In genomic region chr11:114675826-114676401, GRCm38 (mm10) we compare ENCODE assay signal across 7 mouse cellular contexts. TPM values are rescaled to one million over a fixed set of nuclear protein-coding genes. Genes with fewer than 3 reads are reported as not detected.
DNase-seq lines count a peak whose midpoint lies in the region; ATAC-seq lines count a peak whose summit lies in the region.

No protein-coding gene starts in this region.

- peak; percentile 80 for DNase-seq in 3134 (ENCODE audit: extremely low read depth, insufficient read length, low spot score)
- peak; percentile 80 for DNase-seq in 3T3-L1 (ENCODE audit: low read depth, low spot score)
- peak; percentile 68 for DNase-seq in cerebellum, adult 11-12 months
- DNase-seq in gastrocnemius, postnatal 14 days, result peak; percentile 67

- H3K9me3 ChIP-seq in kidney, embryonic 14.5 days (ENCODE audit: control insufficient read depth, low read length), result no peaks in the 10 kb centered on the region
- H3K9me3 ChIP-seq in lung, embryonic 15.5 days, result no peaks in the 10 kb centered on the region
- H3K9me3 ChIP-seq in stomach, embryonic 15.5 days, result no peaks in the 10 kb centered on the region

- ATAC-seq in kidney, embryonic 14.5 days (ENCODE audit: low FRiP score, low TSS enrichment), result peak; percentile 8; the same call in 1 of the 2 replicates
- peak; percentile 17; the same call in 1 of the 2 replicates for ATAC-seq in lung, embryonic 15.5 days (ENCODE audit: borderline replicate concordance, extremely low read depth, low FRiP score, low TSS enrichment)
- ATAC-seq in stomach, embryonic 15.5 days (ENCODE audit: insufficient read depth, low FRiP score, low read depth), result no peak

- intact Hi-C loops in gastrocnemius, postnatal 14 days (cut with DNase I; ENCODE audit: low total_unique reads), result loop anchor here (10.0 kb wide), 1 partner anchor 49 kb away; the partner anchor contains the start of gene Dnaic2

- peak overlapping the region; percentile 65 for H3K9ac ChIP-seq in kidney, embryonic 14.5 days (ENCODE audit: low read depth, low read length)
- peak overlapping the region; percentile 47 for H3K9ac ChIP-seq in lung, embryonic 15.5 days
- H3K9ac ChIP-seq in stomach, embryonic 15.5 days, result peak overlapping the region; percentile 55; the same call in 1 of the 2 replicates

- WGBS in kidney, embryonic 14.5 days, result 3% methylated on average over 27 of the region's 27 CpGs
- 4% methylated on average over 27 of the region's 27 CpGs for WGBS in lung, embryonic 15.5 days
- WGBS in stomach, embryonic 15.5 days, result 3% methylated on average over 27 of the region's 27 CpGs

- H3K27ac ChIP-seq in kidney, embryonic 14.5 days (ENCODE audit: low read depth, low read length), result no peak overlapping the region
- H3K27ac ChIP-seq in lung, embryonic 15.5 days, result 0 out of 2 replicates have a peak overlapping the region, but pooled peaks have one; percentile 3
- H3K27ac ChIP-seq in stomach, embryonic 15.5 days, result peak overlapping the region; percentile 6; the same call in 1 of the 2 replicates

- peaks cover 33% of the 10 kb centered on the region for H3K36me3 ChIP-seq in kidney, embryonic 14.5 days (ENCODE audit: control insufficient read depth, insufficient read depth, low read length)
- peaks cover 31% of the 10 kb centered on the region for H3K36me3 ChIP-seq in lung, embryonic 15.5 days
- peaks cover 31% of the 10 kb centered on the region for H3K36me3 ChIP-seq in stomach, embryonic 15.5 days

- H3K4me3 ChIP-seq in kidney, embryonic 14.5 days (ENCODE audit: low read length), result peak overlapping the region; percentile 52
- H3K4me3 ChIP-seq in lung, embryonic 15.5 days, result peak overlapping the region; percentile 49
- peak overlapping the region; percentile 59 for H3K4me3 ChIP-seq in stomach, embryonic 15.5 days (replicated peaks)

- H3K4me2 ChIP-seq in kidney, embryonic 14.5 days (replicated peaks; ENCODE audit: low read depth, low read length), result peak overlapping the region; percentile 93
- peak overlapping the region; percentile 91 for H3K4me2 ChIP-seq in lung, embryonic 15.5 days
- peak overlapping the region; percentile 86 for H3K4me2 ChIP-seq in stomach, embryonic 15.5 days

- H3K4me1 ChIP-seq in kidney, embryonic 14.5 days (ENCODE audit: control insufficient read depth, insufficient read depth, low read length), result peaks cover 27% of the 10 kb centered on the region
- peaks cover 30% of the 10 kb centered on the region for H3K4me1 ChIP-seq in lung, embryonic 15.5 days
- peaks cover 27% of the 10 kb centered on the region for H3K4me1 ChIP-seq in stomach, embryonic 15.5 days

- no peaks in the 10 kb centered on the region for H3K27me3 ChIP-seq in kidney, embryonic 14.5 days (ENCODE audit: control insufficient read depth, insufficient read depth, low read length)
- H3K27me3 ChIP-seq in lung, embryonic 15.5 days, result no peaks in the 10 kb centered on the region
- H3K27me3 ChIP-seq in stomach, embryonic 15.5 days (replicated peaks), result no peaks in the 10 kb centered on the region

RNA-seq across cellular contexts. Expression of gene Ttyh2, which starts 0.7 kb away (rescaled TPM):
- total RNA-seq in gastrocnemius, postnatal 14 days (2021), result 10 to 100 TPM; 32.9 to 48.2 TPM
- 9.1 and 10.4 TPM in 2 replicates for polyA plus RNA-seq in kidney, embryonic 14.5 days (2014; fragmentation: Nextera tagmentation; extraction: Ambion mirVana)
- polyA plus RNA-seq in lung, embryonic 15.5 days (2015; fragmentation: Nextera tagmentation; extraction: Ambion mirVana), result 11.7 and 13.5 TPM in 2 replicates
- 15.5 and 17.9 TPM in 2 replicates for polyA plus RNA-seq in stomach, embryonic 15.5 days (2015; fragmentation: Nextera tagmentation; extraction: Ambion mirVana)

RNA-seq across cellular contexts. Expression of gene Rpl38, which starts 7.6 kb away (rescaled TPM):
- 100 to 1,000 TPM; 832 to 884 TPM for total RNA-seq in gastrocnemius, postnatal 14 days (2021)
- polyA plus RNA-seq in kidney, embryonic 14.5 days (2014; fragmentation: Nextera tagmentation; extraction: Ambion mirVana), result 1,061 and 1,397 TPM in 2 replicates
- polyA plus RNA-seq in lung, embryonic 15.5 days (2015; fragmentation: Nextera tagmentation; extraction: Ambion mirVana), result 816 and 841 TPM in 2 replicates
- 920 and 985 TPM in 2 replicates for polyA plus RNA-seq in stomach, embryonic 15.5 days (2015; fragmentation: Nextera tagmentation; extraction: Ambion mirVana)

RNA-seq across cellular contexts. Expression of gene Dnaic2, which starts 51.3 kb away (rescaled TPM):
- total RNA-seq in gastrocnemius, postnatal 14 days (2021), result under 1 TPM; 0.49 to 0.68 TPM
- 0.28 and 0.36 TPM in 2 replicates for polyA plus RNA-seq in kidney, embryonic 14.5 days (2014; fragmentation: Nextera tagmentation; extraction: Ambion mirVana)
- 3.4 and 3.9 TPM in 2 replicates for polyA plus RNA-seq in lung, embryonic 15.5 days (2015; fragmentation: Nextera tagmentation; extraction: Ambion mirVana)
- polyA plus RNA-seq in stomach, embryonic 15.5 days (2015; fragmentation: Nextera tagmentation; extraction: Ambion mirVana), result 0.54 and 0.62 TPM in 2 replicates
